Mouse (Mus musculus) heart, postnatal 14 days (tissue): ENCODE measurements around the gene Lnpep. TPM values are rescaled to one million over a fixed set of nuclear protein-coding genes. Genes with fewer than 3 reads are reported as not detected.
"Not testable (repeated sequence)": the region's sequence is repeated elsewhere in the genome, so short reads cannot be mapped to it uniquely, and the experiment has no call there.

Experiments used
- DNase-seq, 2 experiments: peaks; one replicate each; pipeline ENCODE4 v3.0.0; 2021 to 2022
- intact Hi-C: fragments of 180-260 bp; cut with DNase I; formaldehyde crosslinking; loops from one replicate; pipeline ENCODE4 v1.15.1; 2025
- long read RNA-seq, 2 experiments: library from polyadenylated mRNA; stranded (forward); transcript quantifications; one replicate each; pipeline ENCODE4 v2.0.0; 2021
- total RNA-seq, 2 experiments: library from RNA; stranded (reverse); gene quantifications; 2 replicates each; pipeline ENCODE4 v1.2.3; 2021

Lnpep gene
- total RNA-seq: 100 to 1,000 TPM; 163 to 164 TPM
- long read RNA-seq, experiment 1, full-length matches to known transcripts: 2 of 22 reads
- long read RNA-seq, experiment 1, partial matches to known transcripts: 2 of 22 reads
- long read RNA-seq, experiment 1, other reads (novel, unspliced or antisense): 18 of 22 reads
- long read RNA-seq, experiment 2, full-length matches to known transcripts: 3 of 18 reads
- long read RNA-seq, experiment 2, partial matches to known transcripts: 4 of 18 reads
- long read RNA-seq, experiment 2, other reads (novel, unspliced or antisense): 11 of 18 reads

GRCm38 (mm10) chr17:17624957-17625586, at the start of gene Lnpep:
TSS of gene Lnpep (minus strand) at chr17:17625050.
- peak; percentile 90 to 92 for DNase-seq
- intact Hi-C loops: loop anchor here (5.0 to 10.0 kb wide), 5 partner anchors 38 to 390 kb away; partner anchors contain the start of gene Spaca6

- no peak for DNase-seq
- intact Hi-C loops: no loop called here
These were observed 31.0 kb upstream of the Lnpep start for GRCm38 (mm10) chr17:17655829-17656176.

- intact Hi-C loops: no loop called here
- DNase-seq: no peak
These were observed 30.4 kb upstream of the Lnpep start for GRCm38 (mm10) chr17:17654997-17655828.

- intact Hi-C loops: no loop called here
- no peak for DNase-seq
These were observed 27.7 kb upstream of the Lnpep start for GRCm38 (mm10) chr17:17652570-17652969.

GRCm38 (mm10) chr17:17645738-17646137, 20.9 kb upstream of the Lnpep start:
- DNase-seq: peak; percentile 55 to 74
- intact Hi-C loops: loop anchor here (1.0 kb wide), 1 partner anchor 251 kb away; no protein-coding TSS in a partner anchor

GRCm38 (mm10) chr17:17637387-17637786, 12.5 kb upstream of the Lnpep start:
- no peak for DNase-seq
- intact Hi-C loops: no loop called here

GRCm38 (mm10) chr17:17636147-17636546, 11.3 kb upstream of the Lnpep start:
- intact Hi-C loops: no loop called here
- no peak for DNase-seq

- intact Hi-C loops: no loop called here
- DNase-seq: no peak
These were observed 9.2 kb upstream of the Lnpep start for GRCm38 (mm10) chr17:17634033-17634432.

- DNase-seq: no peak
- intact Hi-C loops: no loop called here
These were observed 7.1 kb upstream of the Lnpep start for GRCm38 (mm10) chr17:17631985-17632384.

GRCm38 (mm10) chr17:17628237-17628879, 3.5 kb upstream of the Lnpep start:
- intact Hi-C loops: loop anchor here (5.0 to 10.0 kb wide), 4 partner anchors 196 to 394 kb away; partner anchors contain the start of gene Spaca6
- DNase-seq: not testable (repeated sequence)

- no peak for DNase-seq
- intact Hi-C loops: loop anchor here (5.0 to 10.0 kb wide), 4 partner anchors 197 to 393 kb away; partner anchors contain the start of gene Spaca6
These were observed 2.7 kb upstream of the Lnpep start for GRCm38 (mm10) chr17:17627558-17627957.

- no peak for DNase-seq
- intact Hi-C loops: loop anchor here (5.0 to 10.0 kb wide), 4 partner anchors 199 to 391 kb away; partner anchors contain the start of gene Spaca6
These were observed 1.2 kb upstream of the Lnpep start for GRCm38 (mm10) chr17:17625887-17626679.

GRCm38 (mm10) chr17:17624421-17624956, 361 bp downstream of the Lnpep start:
- peak; percentile 93 to 95 for DNase-seq
- intact Hi-C loops: loop anchor here (5.0 to 10.0 kb wide), 4 partner anchors 37 to 390 kb away; partner anchors contain the start of gene Spaca6

GRCm38 (mm10) chr17:17623890-17624420, 895 bp downstream of the Lnpep start:
- DNase-seq: peak; percentile 71 to 72
- intact Hi-C loops: loop anchor here (5.0 to 10.0 kb wide), 4 partner anchors 37 to 389 kb away; partner anchors contain the start of gene Spaca6

GRCm38 (mm10) chr17:17623221-17623889, 1.5 kb downstream of the Lnpep start:
- intact Hi-C loops: loop anchor here (5.0 to 10.0 kb wide), 4 partner anchors 36 to 389 kb away; partner anchors contain the start of gene Spaca6
- DNase-seq: no peak

GRCm38 (mm10) chr17:17622576-17622975, 2.3 kb downstream of the Lnpep start:
- intact Hi-C loops: loop anchor here (5.0 to 10.0 kb wide), 4 partner anchors 35 to 388 kb away; partner anchors contain the start of gene Spaca6
- DNase-seq: no peak

GRCm38 (mm10) chr17:17621586-17621985, 3.3 kb downstream of the Lnpep start:
- intact Hi-C loops: loop anchor here (5.0 to 10.0 kb wide), 4 partner anchors 34 to 387 kb away; partner anchors contain the start of gene Spaca6
- DNase-seq: no peak

GRCm38 (mm10) chr17:17618463-17618862, 6.4 kb downstream of the Lnpep start:
- intact Hi-C loops: no loop called here
- no peak for DNase-seq
